Mouse (Mus musculus) cerebellum, adult 18-20 months (tissue): ENCODE measurements around the gene 4930469K13Rik.

Experiments
- DNase-seq, 2 experiments: peaks; one replicate each; pipeline ENCODE4 v3.0.0; 2021

4930469K13Rik gene

GRCm38 (mm10) chr11:33975121-33975520 lies 123.2 kb downstream of the 4930469K13Rik start:
- no peak for DNase-seq

- DNase-seq = peak in 1 of 2 experiments; percentile 8
Measured at GRCm38 (mm10) chr11:33974341-33975040, 123.9 kb downstream of the 4930469K13Rik start.

- no peak for DNase-seq
Measured at GRCm38 (mm10) chr11:33972114-33972513, 126.2 kb downstream of the 4930469K13Rik start.

GRCm38 (mm10) chr11:33969199-33969598 lies 129.2 kb downstream of the 4930469K13Rik start:
- no peak for DNase-seq

- no peak for DNase-seq
Measured at GRCm38 (mm10) chr11:33967708-33968107, 130.6 kb downstream of the 4930469K13Rik start.

- no peak for DNase-seq
Measured at GRCm38 (mm10) chr11:33965380-33965779, 133.0 kb downstream of the 4930469K13Rik start.

GRCm38 (mm10) chr11:33962688-33963407 lies 135.5 kb downstream of the 4930469K13Rik start, which contains the start of gene Kcnmb1:
Kcnmb1 (plus strand) TSS chr11:33963013.
- no peak for DNase-seq

- DNase-seq = no peak
Measured at GRCm38 (mm10) chr11:33962178-33962577, 136.2 kb downstream of the 4930469K13Rik start.

- DNase-seq = peak; percentile 7 to 10
Measured at GRCm38 (mm10) chr11:33958713-33959112, 139.6 kb downstream of the 4930469K13Rik start.

- DNase-seq = no peak
Measured at GRCm38 (mm10) chr11:33957595-33957994, 140.8 kb downstream of the 4930469K13Rik start.

GRCm38 (mm10) chr11:33956623-33957022 lies 141.7 kb downstream of the 4930469K13Rik start:
- DNase-seq = no peak

GRCm38 (mm10) chr11:33955982-33956381 lies 142.4 kb downstream of the 4930469K13Rik start:
- DNase-seq = no peak

- no peak for DNase-seq
Measured at GRCm38 (mm10) chr11:33951684-33952625, 146.4 kb downstream of the 4930469K13Rik start.

GRCm38 (mm10) chr11:33951155-33951554 lies 147.2 kb downstream of the 4930469K13Rik start:
- DNase-seq = no peak

GRCm38 (mm10) chr11:33946501-33946900 lies 151.9 kb downstream of the 4930469K13Rik start:
- DNase-seq = no peak

- DNase-seq = no peak
Measured at GRCm38 (mm10) chr11:33944786-33945328, 153.5 kb downstream of the 4930469K13Rik start.

GRCm38 (mm10) chr11:33944067-33944785 lies 154.1 kb downstream of the 4930469K13Rik start:
- DNase-seq = no peak

- no peak for DNase-seq
Measured at GRCm38 (mm10) chr11:33943565-33943964, 154.8 kb downstream of the 4930469K13Rik start.

- no peak for DNase-seq
Measured at GRCm38 (mm10) chr11:33939456-33940113, 158.8 kb downstream of the 4930469K13Rik start.

- DNase-seq = no peak
Measured at GRCm38 (mm10) chr11:33938561-33939274, 159.6 kb downstream of the 4930469K13Rik start.

- no peak for DNase-seq
Measured at GRCm38 (mm10) chr11:33937641-33938040, 160.7 kb downstream of the 4930469K13Rik start.
